Mouse (Mus musculus) thymus, postnatal 14 days (tissue): ENCODE results near the gene Mia2.
"Not testable (repeated sequence)": the region's sequence is repeated elsewhere in the genome, so short reads cannot be mapped to it uniquely, and the experiment has no call there.

Experiments used
- DNase-seq: peaks from one replicate; pipeline ENCODE4 v3.0.0; 2021

The Mia2 gene

GRCm38 (mm10) chr12:59177814-59178213 is 82.2 kb downstream of the Mia2 start:
- no peak for DNase-seq

GRCm38 (mm10) chr12:59188086-59188682 is 92.6 kb downstream of the Mia2 start:
- no peak for DNase-seq

GRCm38 (mm10) chr12:59193637-59194036 is 98.0 kb downstream of the Mia2 start:
- DNase-seq: no peak

GRCm38 (mm10) chr12:59194341-59195003 is 98.9 kb downstream of the Mia2 start:
- DNase-seq: no peak

- no peak for DNase-seq
Observed at GRCm38 (mm10) chr12:59195065-59195464, 99.5 kb downstream of the Mia2 start.

- no peak for DNase-seq
Observed at GRCm38 (mm10) chr12:59195941-59196340, 100.3 kb downstream of the Mia2 start.

GRCm38 (mm10) chr12:59198750-59199149 is 103.2 kb downstream of the Mia2 start:
- DNase-seq: no peak

GRCm38 (mm10) chr12:59199361-59199760 is 103.8 kb downstream of the Mia2 start:
- no peak for DNase-seq

- no peak for DNase-seq
Observed at GRCm38 (mm10) chr12:59205571-59205970, 110.0 kb downstream of the Mia2 start.

- DNase-seq: no peak
Observed at GRCm38 (mm10) chr12:59206208-59206999, 110.8 kb downstream of the Mia2 start.

- DNase-seq: no peak
Observed at GRCm38 (mm10) chr12:59207000-59207390, 111.4 kb downstream of the Mia2 start.

- DNase-seq: no peak
Observed at GRCm38 (mm10) chr12:59207814-59208213, 112.2 kb downstream of the Mia2 start.

- DNase-seq: peak; percentile 29
Observed at GRCm38 (mm10) chr12:59216176-59216575, 120.6 kb downstream of the Mia2 start.

GRCm38 (mm10) chr12:59216676-59217266 is 121.2 kb downstream of the Mia2 start:
- no peak for DNase-seq

- no peak for DNase-seq
Observed at GRCm38 (mm10) chr12:59217331-59217730, 121.7 kb downstream of the Mia2 start.

GRCm38 (mm10) chr12:59218640-59219321 is 123.2 kb downstream of the Mia2 start:
- peak; percentile 64 for DNase-seq

- peak; percentile 98 for DNase-seq
Observed at GRCm38 (mm10) chr12:59219325-59220225, 124.0 kb downstream of the Mia2 start, which contains the start of gene Fbxo33. Gene Fbxo33, minus strand, starts transcription at chr12:59219725.

GRCm38 (mm10) chr12:59228401-59228800 is 132.8 kb downstream of the Mia2 start:
- no peak for DNase-seq

GRCm38 (mm10) chr12:59238434-59238833 is 142.8 kb downstream of the Mia2 start:
- DNase-seq: no peak

- DNase-seq: not testable (repeated sequence)
Observed at GRCm38 (mm10) chr12:59241031-59241430, 145.4 kb downstream of the Mia2 start.
